Mouse (Mus musculus) ES-E14 (cell line): ENCODE measurements at regions not wholly inside any gene's neighbourhood (a gene's known extent, or its start where the extent isn't known, plus 50 kb on each side); places are given as distances from the start of the nearest gene placed in this dataset.

ENCODE experiments used
- CHD2 ChIP-seq: IDR thresholded peaks from 2 replicates; pipeline ENCODE4 v1.6.1; 2014; ENCODE audit warnings: mild to moderate bottlenecking, low read depth, low read length, inconsistent platforms
- HCFC1 ChIP-seq: IDR thresholded peaks from 2 replicates; pipeline ENCODE4 v1.6.1; 2012; ENCODE audit warnings: low read length, inconsistent platforms, borderline replicate concordance; ENCODE audit not compliant: insufficient read depth
- MAFK ChIP-seq: IDR thresholded peaks from 2 replicates; pipeline ENCODE4 v1.6.1; 2014; ENCODE audit warnings: mild to moderate bottlenecking, low read depth, low read length, inconsistent platforms; ENCODE audit not compliant: insufficient read depth
- ZC3H11A ChIP-seq: IDR thresholded peaks from 2 replicates; pipeline ENCODE4 v1.6.1; 2012; ENCODE audit warnings: low read depth, mild to moderate bottlenecking, inconsistent platforms, low read length, borderline replicate concordance

DNA sequence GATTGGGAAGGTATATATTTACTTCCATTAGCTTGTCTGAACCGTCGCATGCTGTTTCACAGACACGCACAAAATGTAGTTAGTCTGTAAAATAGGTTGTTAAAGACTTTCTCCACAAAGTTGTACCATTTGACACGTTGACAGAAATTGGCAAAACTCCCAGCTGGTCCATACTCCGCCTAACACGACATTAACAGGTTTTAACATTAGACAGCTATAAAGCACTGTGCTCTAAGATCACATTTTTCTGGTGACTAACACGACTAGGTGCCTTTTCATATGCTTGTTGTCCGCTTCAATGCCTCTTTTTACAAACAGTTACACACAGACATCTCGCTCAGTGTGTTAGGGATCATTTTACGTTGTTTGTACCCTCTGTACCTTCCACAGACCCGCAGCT lies 294.2 kb upstream of the Dio3 start:
- TF ChIP-seq ZC3H11A (no peak), MAFK (no peak), HCFC1 (no peak), CHD2 (no peak)
